Mouse (Mus musculus): ENCODE data around the gene Gm9745. TPM values are rescaled to one million over a fixed set of nuclear protein-coding genes. Genes with fewer than 3 reads are reported as not detected.
"Not testable (repeated sequence)": the region's sequence is repeated elsewhere in the genome, so short reads cannot be mapped to it uniquely, and the experiment has no call there.

The Gm9745 gene
- polyA plus RNA-seq, 2 experiments, result not detected

- not testable (repeated sequence) for DNase-seq (ENCODE audit: low read depth in 3 of 3, low spot score in 3 of 3); H3K9me3 ChIP-seq (ENCODE audit: control insufficient read depth, low read length); H3K4me1 ChIP-seq (replicated peaks; ENCODE audit: control insufficient read depth in 2 of 2, insufficient read depth in 2 of 2, low read length in 1 of 2); H3K4me3 ChIP-seq (ENCODE audit: insufficient read depth in 1 of 2, low read depth in 2 of 2, low read length in 2 of 2); H3K27me3 ChIP-seq (ENCODE audit: control insufficient read depth, insufficient read depth, low read length); H3K4me2 ChIP-seq (ENCODE audit: low read depth); H3K36me3 ChIP-seq (replicated peaks; ENCODE audit: control insufficient read depth, insufficient read depth, low read depth); H3K9ac ChIP-seq (replicated peaks); H3K27ac ChIP-seq
- peak; percentile 30; the same call in 1 of the 2 replicates for ATAC-seq (ENCODE audit: insufficient read depth)
- WGBS (ENCODE audit: insufficient replicate concordance), result no CpG with 5 or more reads among the region's 5 CpGs
Measured at GRCm38 (mm10) chr13:8959058-8959457, 11.0 kb upstream of the Gm9745 start.

GRCm38 (mm10) chr13:8956873-8957272 is 8.8 kb upstream of the Gm9745 start:
- not testable (repeated sequence) for H3K4me2 ChIP-seq (ENCODE audit: low read depth); DNase-seq (ENCODE audit: low read depth in 3 of 3, low spot score in 3 of 3); H3K9me3 ChIP-seq (ENCODE audit: control insufficient read depth, low read length); H3K4me1 ChIP-seq (replicated peaks; ENCODE audit: control insufficient read depth in 2 of 2, insufficient read depth in 2 of 2, low read length in 1 of 2); H3K27me3 ChIP-seq (ENCODE audit: control insufficient read depth, insufficient read depth, low read length); H3K9ac ChIP-seq (replicated peaks); H3K4me3 ChIP-seq (ENCODE audit: insufficient read depth in 1 of 2, low read depth in 2 of 2, low read length in 2 of 2); H3K36me3 ChIP-seq (replicated peaks; ENCODE audit: control insufficient read depth, insufficient read depth, low read depth); H3K27ac ChIP-seq
- WGBS (ENCODE audit: insufficient replicate concordance), result no CpG with 5 or more reads among the region's 5 CpGs
- peak; percentile 57 for ATAC-seq (ENCODE audit: insufficient read depth)

DNA sequence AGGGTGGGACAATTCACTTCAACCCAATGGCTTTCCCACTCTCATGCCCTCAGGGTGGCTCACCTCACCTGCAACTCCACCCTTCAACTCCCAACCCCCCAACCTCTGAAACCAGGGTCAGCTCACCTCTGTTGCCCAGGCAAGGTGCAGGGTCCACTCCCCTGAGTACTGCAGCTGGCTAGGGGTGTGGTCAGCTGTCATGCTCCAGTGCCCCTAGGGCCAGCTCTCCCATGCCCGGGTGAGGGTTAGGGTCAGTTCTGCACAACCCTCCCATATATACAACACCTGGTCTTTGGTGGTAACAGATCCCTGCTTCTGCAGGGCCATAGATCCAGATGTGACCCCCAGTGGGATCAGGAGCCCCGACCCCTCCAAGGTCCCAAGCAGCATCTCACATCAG is 7.1 kb upstream of the Gm9745 start:
- 71% methylated on average over 2 of the region's 2 CpGs for WGBS (ENCODE audit: insufficient replicate concordance)
- not testable (repeated sequence) for H3K4me3 ChIP-seq (ENCODE audit: insufficient read depth in 1 of 2, low read depth in 2 of 2, low read length in 2 of 2); H3K36me3 ChIP-seq (replicated peaks; ENCODE audit: control insufficient read depth, insufficient read depth, low read depth); ATAC-seq (ENCODE audit: insufficient read depth); H3K4me1 ChIP-seq (replicated peaks; ENCODE audit: control insufficient read depth in 2 of 2, insufficient read depth in 2 of 2, low read length in 1 of 2); DNase-seq (ENCODE audit: low read depth in 3 of 3, low spot score in 3 of 3); H3K27me3 ChIP-seq (ENCODE audit: control insufficient read depth, insufficient read depth, low read length); H3K9me3 ChIP-seq (ENCODE audit: control insufficient read depth, low read length); H3K27ac ChIP-seq; H3K4me2 ChIP-seq (ENCODE audit: low read depth); H3K9ac ChIP-seq (replicated peaks)

DNA sequence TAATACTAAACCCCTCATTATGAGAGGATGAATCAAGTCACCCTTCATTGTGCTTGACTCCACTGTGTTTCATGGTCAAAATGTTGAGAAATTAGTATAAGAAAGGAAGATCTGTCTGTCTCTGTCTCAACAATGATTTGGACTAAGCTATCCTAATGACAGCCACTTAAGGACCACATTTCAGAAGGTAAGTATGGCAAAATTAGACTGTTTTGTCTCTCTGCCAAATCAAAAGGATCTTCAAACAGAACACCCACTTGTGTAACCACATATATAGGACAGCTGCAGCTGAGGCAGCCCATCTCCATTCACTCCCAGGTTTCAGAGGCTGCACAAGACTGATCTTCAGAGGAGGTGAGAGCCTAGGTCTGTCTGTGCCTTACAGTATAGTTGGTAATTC is 4.5 kb upstream of the Gm9745 start, which contains the start of gene Idi2:
Gene Idi2 (plus strand): TSS at position 301 of the 400 bp plus-strand sequence.
- not testable (repeated sequence) for ATAC-seq (ENCODE audit: insufficient read depth); H3K4me2 ChIP-seq (ENCODE audit: low read depth); H3K27me3 ChIP-seq (ENCODE audit: control insufficient read depth, insufficient read depth, low read length); H3K36me3 ChIP-seq (replicated peaks; ENCODE audit: control insufficient read depth, insufficient read depth, low read depth); DNase-seq (ENCODE audit: low read depth in 3 of 3, low spot score in 3 of 3); H3K9ac ChIP-seq (replicated peaks); H3K4me3 ChIP-seq (ENCODE audit: insufficient read depth in 1 of 2, low read depth in 2 of 2, low read length in 2 of 2); H3K27ac ChIP-seq; H3K4me1 ChIP-seq (replicated peaks; ENCODE audit: control insufficient read depth in 2 of 2, insufficient read depth in 2 of 2, low read length in 1 of 2); H3K9me3 ChIP-seq (ENCODE audit: control insufficient read depth, low read length)

DNA sequence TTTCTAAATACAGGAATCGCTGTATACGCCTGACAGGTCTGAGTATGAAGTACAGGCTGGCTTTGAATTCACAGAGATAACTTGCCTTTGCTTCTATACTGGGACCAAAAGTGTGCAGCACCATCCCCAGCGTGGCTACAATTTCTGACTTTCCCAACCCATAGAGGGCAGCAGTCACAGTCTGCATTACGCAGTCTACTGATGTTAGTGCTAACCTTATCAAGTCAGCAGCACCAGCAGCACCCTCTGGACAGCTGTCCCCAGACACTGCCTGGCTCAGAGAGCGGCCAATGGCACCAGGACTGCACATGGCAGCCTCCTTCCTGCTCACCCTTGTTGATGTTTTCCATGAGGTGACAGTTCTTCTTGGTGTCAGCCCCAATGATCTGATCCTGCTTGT is 4.2 kb downstream of the Gm9745 start:
- ATAC-seq (ENCODE audit: insufficient read depth), result peak; percentile 57; the same call in 1 of the 2 replicates
- not testable (repeated sequence) for H3K4me2 ChIP-seq (ENCODE audit: low read depth)

GRCm38 (mm10) chr13:8941701-8942100 is 6.3 kb downstream of the Gm9745 start:
- H3K27ac ChIP-seq; H3K9ac ChIP-seq (replicated peaks); H3K36me3 ChIP-seq (replicated peaks; ENCODE audit: control insufficient read depth, insufficient read depth, low read depth); H3K9me3 ChIP-seq (ENCODE audit: control insufficient read depth, low read length); H3K4me1 ChIP-seq (replicated peaks; ENCODE audit: control insufficient read depth in 2 of 2, insufficient read depth in 2 of 2, low read length in 1 of 2); H3K27me3 ChIP-seq (ENCODE audit: control insufficient read depth, insufficient read depth, low read length); H3K4me3 ChIP-seq (ENCODE audit: insufficient read depth in 1 of 2, low read depth in 2 of 2, low read length in 2 of 2); DNase-seq (ENCODE audit: low read depth in 3 of 3, low spot score in 3 of 3); H3K4me2 ChIP-seq (ENCODE audit: low read depth): not testable (repeated sequence)
- no CpG with 5 or more reads among the region's 5 CpGs for WGBS (ENCODE audit: insufficient replicate concordance)
- ATAC-seq (ENCODE audit: insufficient read depth), result 0 out of 2 replicates have a peak, but pooled peaks have one; percentile 19

More for the DNA sequence above, 4.2 kb downstream of the Gm9745 start:
- H3K4me1 ChIP-seq (replicated peaks; ENCODE audit: control insufficient read depth in 2 of 2, insufficient read depth in 2 of 2, low read length in 1 of 2); DNase-seq (ENCODE audit: low read depth in 3 of 3, low spot score in 3 of 3); H3K27me3 ChIP-seq (ENCODE audit: control insufficient read depth, insufficient read depth, low read length); H3K9ac ChIP-seq (replicated peaks); H3K4me3 ChIP-seq (ENCODE audit: insufficient read depth in 1 of 2, low read depth in 2 of 2, low read length in 2 of 2); H3K36me3 ChIP-seq (replicated peaks; ENCODE audit: control insufficient read depth, insufficient read depth, low read depth); H3K9me3 ChIP-seq (ENCODE audit: control insufficient read depth, low read length); H3K27ac ChIP-seq: not testable (repeated sequence)
- WGBS (ENCODE audit: insufficient replicate concordance), result no CpG with 5 or more reads among the region's 5 CpGs

DNA sequence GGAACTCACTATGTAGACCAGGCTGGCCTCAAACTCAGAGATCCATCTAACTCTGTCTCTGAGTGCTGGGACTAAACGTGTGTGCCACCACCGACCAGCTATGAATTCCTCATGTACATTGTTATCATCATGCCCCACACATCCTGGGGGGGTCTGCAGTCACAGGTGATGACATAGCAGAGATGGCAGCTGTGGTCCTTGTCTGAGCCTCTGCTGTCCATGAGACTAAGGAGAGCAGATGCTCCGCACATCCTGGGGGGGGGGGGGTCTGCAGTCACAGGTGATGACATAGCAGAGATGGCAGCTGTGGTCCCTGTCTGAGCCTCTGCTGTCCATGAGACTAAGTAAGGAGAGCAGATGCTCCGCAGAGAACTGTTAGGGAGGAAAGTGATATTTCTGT is 6.9 kb downstream of the Gm9745 start:
- not testable (repeated sequence) for DNase-seq (ENCODE audit: low read depth in 3 of 3, low spot score in 3 of 3); H3K27me3 ChIP-seq (ENCODE audit: control insufficient read depth, insufficient read depth, low read length); H3K4me3 ChIP-seq (ENCODE audit: insufficient read depth in 1 of 2, low read depth in 2 of 2, low read length in 2 of 2); H3K27ac ChIP-seq; ATAC-seq (ENCODE audit: insufficient read depth); H3K9me3 ChIP-seq (ENCODE audit: control insufficient read depth, low read length); H3K9ac ChIP-seq (replicated peaks); H3K4me2 ChIP-seq (ENCODE audit: low read depth); H3K4me1 ChIP-seq (replicated peaks; ENCODE audit: control insufficient read depth in 2 of 2, insufficient read depth in 2 of 2, low read length in 1 of 2); H3K36me3 ChIP-seq (replicated peaks; ENCODE audit: control insufficient read depth, insufficient read depth, low read depth)
- WGBS (ENCODE audit: insufficient replicate concordance), result 42% methylated on average over 4 of the region's 4 CpGs

- not testable (repeated sequence) for H3K27me3 ChIP-seq (ENCODE audit: control insufficient read depth, insufficient read depth, low read length); DNase-seq (ENCODE audit: low read depth in 3 of 3, low spot score in 3 of 3); H3K4me1 ChIP-seq (replicated peaks; ENCODE audit: control insufficient read depth in 2 of 2, insufficient read depth in 2 of 2, low read length in 1 of 2); H3K36me3 ChIP-seq (replicated peaks; ENCODE audit: control insufficient read depth, insufficient read depth, low read depth); H3K9me3 ChIP-seq (ENCODE audit: control insufficient read depth, low read length); H3K27ac ChIP-seq; ATAC-seq (ENCODE audit: insufficient read depth); H3K4me3 ChIP-seq (ENCODE audit: insufficient read depth in 1 of 2, low read depth in 2 of 2, low read length in 2 of 2); H3K4me2 ChIP-seq (ENCODE audit: low read depth); H3K9ac ChIP-seq (replicated peaks)
- 56% methylated on average over 6 of the region's 6 CpGs for WGBS (ENCODE audit: insufficient replicate concordance)
Measured at GRCm38 (mm10) chr13:8937611-8938140, 10.4 kb downstream of the Gm9745 start.

Measured in liver, embryonic 14.5 days (tissue).